Mouse (Mus musculus): ENCODE data around the gene Ntrk3. TPM values are rescaled to one million over a fixed set of nuclear protein-coding genes. Genes with fewer than 3 reads are reported as not detected.
A peak's percentile ranks its signal among the peaks of the same experiment; 100 is the strongest.

Gene Ntrk3
- total RNA-seq (2021) = 100 to 1,000 TPM; 199 to 229 TPM

DNA sequence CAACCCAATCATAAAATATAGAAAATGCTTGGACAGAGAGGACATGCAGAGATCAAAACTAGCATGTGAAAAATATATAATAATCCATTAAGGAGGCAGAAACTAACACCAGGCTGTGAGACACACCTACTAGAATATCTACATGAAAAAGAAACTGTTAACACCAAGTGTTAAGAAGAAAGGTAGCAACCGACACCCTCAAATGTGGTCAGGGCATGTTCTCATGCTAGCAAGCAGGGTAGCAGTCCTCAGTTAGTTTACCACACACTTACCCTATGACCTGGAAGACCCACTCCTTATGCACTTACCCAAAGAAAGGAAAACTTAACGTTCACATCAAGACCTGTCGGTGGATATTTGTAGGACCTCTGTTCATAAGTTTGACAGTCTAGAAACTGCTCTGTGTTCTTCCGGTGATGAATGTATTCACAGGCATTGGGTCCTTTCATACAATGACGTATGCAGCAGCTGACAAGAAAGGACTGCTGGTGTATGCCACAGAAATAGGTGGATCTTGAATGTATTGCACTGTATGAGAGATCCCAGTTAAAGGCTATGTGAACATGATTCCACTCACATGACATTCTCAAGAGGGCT lies at the start of gene Ntrk3:
TSS of gene Ntrk3 (minus strand) at position 399 of the 597 bp plus-strand sequence.
- no peak for DNase-seq

DNA sequence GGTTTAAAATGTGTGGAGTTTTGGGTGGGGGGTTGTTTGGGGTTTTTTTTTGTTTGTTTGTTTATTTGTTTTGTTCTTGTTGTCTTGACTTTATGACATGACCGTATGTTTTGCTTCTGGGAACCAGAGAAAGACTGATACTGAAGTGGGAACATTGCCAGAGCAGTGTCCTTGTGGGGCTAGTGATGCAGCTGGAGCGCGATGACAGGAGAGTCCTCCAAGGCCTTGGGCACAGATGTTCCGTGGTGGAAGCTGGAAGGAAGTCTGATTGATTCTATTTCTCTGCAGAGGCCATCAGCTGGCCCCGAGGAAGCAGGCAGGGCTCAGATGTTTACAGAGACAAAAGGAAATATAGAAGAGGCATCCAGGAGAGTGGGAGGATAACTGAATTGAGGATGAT lies 48.1 kb upstream of the Ntrk3 start:
- no peak for DNase-seq

DNA sequence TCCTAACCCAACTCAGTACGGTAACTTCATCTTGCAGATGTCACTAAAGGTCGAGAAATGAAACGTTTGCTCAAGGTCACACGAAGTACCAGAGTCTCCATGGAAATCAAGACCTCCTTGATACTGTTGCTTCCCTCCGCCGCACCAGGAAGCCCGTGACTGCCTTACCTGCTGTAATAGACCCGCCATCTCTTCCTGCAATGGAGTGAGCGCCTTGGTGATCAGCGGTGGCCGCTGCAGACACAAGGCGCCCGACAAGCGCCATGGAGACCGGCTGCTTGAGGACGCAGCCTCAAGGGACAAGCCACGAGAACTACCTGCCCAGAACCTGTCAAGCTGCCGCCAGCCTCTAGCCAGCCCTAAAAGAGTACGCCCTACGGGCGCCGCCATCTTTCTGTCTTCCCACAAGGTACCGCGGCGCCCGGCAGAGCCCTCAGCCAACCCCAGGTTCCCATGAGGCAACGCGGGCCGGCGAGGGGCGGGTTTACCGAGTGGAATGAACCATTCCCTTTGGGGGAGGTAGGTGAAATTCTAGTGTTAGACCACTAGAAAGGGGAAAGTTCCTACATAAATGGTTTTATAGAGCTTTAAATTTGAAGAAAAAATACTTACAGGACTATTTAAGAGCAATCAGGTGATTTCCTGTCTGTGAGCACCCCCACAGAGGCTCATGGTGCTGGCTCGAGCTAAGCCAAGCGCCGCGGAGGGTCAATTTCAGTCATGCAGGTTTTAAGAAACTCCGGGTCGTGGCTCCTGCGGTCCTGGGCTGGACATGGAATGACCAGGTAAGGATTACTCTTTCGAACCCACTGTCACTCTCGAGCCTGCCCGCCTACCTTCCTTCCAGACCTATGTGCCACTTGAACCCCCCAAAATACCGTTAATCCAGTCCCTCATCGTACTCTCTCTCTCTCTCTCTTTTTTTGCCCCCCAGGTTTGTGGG lies 45.1 kb upstream of the Ntrk3 start, which contains the start of the genes Mrps11 and Mrpl46:
TSS of gene Mrps11 (plus strand) at position 481 of the 943 bp plus-strand sequence.
TSS of gene Mrpl46 (minus strand) at position 893 of the 943 bp plus-strand sequence.
- DNase-seq = peak; percentile 83 to 84

DNA sequence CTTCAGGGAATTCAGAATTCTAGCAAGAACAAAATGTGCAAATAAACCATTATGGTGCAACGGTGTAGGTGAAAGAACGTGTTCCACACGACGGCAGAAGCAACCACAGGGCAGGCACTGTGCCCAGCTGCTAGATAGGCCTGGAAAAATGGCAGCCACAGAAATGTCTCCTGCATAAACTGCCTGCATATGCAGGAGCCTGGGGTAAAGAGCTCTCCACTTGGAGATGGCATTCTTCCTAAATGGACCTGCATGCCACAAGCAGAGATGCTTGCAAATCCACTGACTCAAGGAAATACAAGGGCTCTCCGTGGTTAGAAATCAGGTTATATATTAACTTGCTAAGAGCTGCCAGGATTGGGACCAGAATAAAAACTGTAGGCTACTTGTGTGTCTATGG lies 40.9 kb upstream of the Ntrk3 start:
- DNase-seq = no peak

DNA sequence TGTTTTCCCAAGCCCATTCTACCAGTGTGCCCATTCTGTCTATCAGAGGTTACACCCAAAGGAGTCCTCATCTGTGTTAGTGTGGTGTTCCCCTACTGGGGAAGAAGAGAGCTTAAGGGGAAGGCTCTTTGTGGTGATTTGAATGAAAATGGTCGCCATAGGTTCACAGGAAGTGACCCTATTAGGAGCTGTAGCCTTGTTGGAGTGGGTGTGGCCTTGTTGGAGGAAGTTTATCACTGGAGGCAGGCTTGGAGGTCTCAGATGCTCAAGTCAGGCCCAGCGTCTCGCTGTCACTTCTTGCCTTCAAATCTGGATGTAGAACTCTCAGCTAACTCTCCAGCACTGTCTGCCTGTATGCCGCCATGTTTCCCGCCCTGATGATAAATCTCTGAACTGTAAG lies 33.1 kb upstream of the Ntrk3 start:
- DNase-seq = no peak

DNA sequence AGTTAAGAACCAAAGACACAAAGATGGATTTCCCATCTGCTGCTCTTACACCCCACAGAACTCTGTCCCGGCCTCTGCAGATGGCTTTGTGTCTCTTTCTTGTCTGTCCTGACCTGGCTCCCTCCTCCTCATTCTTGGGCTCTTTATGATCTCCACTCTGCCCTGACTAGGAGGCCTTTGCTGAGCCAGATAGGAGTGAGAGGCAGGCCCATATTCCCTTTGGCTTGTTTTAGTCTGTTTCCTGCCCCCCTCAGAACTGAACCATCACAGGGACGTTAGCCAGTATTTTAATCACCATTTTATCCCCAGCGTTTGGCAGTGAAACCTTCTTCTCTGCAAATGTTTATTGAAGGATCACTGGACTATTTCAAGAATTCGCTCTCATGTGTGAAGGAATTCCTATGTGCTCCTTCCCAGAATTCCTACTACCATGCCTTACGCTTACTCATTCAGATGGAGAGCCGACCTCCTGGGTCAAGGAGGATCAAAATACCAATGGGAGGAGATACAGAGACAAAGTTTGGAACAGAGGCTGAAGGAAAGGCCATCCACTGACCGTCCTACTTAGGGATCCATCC lies 31.4 kb upstream of the Ntrk3 start:
- no peak for DNase-seq

DNA sequence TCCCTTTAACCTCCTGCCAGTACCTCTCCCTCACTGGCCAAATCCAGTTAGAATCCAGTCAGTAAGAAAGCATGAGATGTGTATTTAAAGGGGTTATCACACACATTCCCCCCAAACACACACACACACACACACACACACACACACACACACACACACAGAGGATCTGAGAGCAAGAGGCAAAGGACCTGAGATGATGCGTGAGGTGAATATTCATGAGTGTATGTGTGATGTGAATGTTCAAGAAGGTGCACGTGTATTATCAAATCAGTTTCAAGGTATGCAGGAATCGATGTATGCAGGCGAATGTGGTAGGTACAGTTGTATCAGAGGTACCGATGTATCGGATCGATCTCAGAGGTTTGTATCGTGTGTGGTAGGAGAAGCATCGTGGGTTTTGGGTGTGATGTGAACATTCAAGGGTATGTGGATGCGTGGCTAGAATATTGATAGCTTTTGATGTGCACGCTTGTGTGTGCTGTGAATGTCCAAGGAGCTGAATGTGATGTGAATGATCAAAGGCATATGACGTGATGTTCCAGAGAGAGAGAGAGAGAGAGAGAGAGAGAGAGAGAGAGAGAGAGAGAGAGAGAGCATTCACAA lies 30.2 kb upstream of the Ntrk3 start:
- DNase-seq = no peak

DNA sequence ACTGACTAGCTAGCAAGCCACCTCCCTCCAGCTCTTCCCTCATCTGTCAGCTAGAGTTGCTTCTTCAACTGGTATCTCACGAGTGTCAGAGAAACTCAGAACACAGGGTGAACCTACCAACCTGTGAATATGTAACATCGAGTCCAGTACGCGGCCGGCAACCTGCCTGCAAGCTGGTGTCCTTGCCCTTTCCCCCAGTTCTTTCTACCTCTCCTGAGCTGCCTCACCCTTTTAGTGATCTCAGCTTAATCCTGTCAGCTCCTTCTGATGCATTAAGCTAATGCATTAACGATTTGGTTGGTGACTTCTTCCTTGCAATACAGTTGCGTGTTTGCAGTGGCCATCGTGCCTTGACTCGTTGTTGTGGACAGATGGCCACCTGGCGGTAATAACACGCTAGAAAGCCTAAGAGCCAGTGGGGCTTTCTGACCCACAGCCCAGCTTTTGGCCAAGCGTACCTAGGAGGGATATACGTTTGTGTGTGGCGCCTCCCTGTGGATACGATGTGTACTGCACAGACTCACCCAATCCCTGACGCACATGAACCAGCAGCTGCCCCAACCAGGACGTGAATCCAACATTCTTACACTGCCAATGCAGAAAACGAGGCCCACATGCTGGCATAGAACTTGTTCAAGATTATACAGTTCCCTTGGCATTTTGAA lies 28.3 kb upstream of the Ntrk3 start:
- DNase-seq = peak; percentile 86 to 90

DNA sequence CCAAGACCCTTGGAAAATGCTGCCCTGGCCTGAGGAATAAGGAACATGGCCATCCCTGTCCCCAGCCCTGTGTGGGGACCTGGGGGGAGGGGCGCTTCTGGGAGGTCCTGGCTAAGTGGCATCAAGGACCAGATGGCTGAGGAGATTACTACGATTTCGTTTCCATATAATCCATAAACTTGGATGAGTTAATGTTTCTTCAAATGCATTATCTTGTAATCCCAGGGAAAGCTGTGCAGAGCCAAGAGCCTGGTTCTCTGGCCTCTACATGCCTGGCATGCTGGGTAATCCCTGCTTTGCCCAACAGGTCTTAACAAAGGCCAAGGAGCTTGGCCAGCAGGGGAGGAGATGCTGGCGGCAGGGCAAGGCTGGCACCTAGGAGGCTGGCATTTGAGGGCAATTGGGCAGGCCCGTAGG lies 27.4 kb upstream of the Ntrk3 start:
- peak in 1 of 2 experiments; percentile 22 for DNase-seq

DNA sequence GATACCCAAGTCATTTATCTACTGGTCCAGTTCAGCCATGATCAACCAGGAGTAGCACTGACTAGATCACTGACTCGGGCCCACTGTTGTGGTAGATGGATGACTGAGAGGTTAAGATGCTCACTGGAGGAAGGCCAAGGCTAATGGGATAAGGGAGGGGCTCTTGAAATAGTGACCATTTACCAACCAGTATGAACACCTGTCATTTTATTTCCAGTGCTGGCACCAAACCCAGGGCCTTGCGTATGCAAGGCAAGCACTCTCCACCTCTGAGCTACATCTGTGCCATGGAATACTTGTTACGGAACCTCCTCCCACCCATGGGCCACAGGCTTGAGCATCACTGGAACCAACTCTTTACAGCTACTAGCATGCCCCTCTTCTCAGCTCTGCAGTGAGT lies 26.0 kb upstream of the Ntrk3 start:
- no peak for DNase-seq

DNA sequence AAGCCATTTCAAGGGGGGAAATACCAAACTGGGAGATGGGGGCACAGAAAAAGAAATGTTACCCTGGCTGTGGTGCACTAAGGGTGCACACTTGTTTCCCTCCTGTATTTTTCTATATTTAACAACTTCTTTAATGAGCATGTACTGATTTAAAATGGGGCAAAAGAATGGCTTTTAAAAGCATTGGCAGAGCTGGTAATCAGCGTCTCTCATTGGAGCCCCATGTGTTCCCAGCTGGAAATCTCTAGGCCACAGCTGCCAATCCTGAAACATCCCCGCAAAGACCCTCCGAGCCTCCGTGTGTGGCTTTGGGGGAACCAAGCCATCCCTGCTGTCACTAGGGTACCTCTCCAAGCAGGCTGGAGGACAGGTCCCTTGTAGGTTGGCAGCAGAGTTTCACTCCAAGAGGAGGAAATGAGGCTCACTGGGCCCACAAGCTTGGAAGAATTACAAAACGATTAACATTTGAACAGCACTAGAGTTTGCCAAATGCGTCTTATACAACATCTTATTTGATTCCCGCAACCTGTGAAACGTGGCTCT lies 16.7 kb upstream of the Ntrk3 start:
- peak in 1 of 2 experiments; percentile 11 for DNase-seq

DNA sequence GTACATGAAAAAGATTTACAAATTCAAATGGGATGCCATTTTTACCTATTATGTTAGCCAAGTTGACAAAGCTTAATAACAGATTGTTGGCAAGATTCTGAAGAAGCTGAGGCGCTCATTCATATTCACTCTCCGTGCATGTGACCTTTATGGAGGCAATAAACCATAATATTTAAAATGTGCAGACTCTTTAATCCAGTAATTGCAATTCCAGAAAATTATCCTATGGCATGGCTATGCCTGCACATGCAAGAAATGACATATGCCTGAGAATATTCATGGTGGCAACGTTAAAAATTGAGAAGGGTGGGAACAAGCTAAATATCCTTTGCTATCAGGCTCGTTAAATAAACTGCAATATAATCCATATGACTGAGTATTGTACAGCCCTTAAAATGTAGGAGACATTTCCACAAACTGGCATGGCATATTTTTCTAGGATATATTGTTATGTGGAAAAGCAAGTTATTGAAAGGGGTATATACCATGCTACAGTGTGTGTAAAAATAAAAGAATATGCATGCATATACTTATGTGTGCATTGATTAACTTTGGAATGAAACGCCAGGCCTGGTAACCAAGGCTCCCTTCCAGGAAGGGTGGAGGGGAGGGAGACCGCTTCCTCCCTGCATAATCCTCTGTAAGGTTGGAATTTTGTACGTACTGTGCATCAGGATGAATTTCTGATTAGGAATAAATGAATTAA lies 16.1 kb upstream of the Ntrk3 start:
- DNase-seq = no peak

DNA sequence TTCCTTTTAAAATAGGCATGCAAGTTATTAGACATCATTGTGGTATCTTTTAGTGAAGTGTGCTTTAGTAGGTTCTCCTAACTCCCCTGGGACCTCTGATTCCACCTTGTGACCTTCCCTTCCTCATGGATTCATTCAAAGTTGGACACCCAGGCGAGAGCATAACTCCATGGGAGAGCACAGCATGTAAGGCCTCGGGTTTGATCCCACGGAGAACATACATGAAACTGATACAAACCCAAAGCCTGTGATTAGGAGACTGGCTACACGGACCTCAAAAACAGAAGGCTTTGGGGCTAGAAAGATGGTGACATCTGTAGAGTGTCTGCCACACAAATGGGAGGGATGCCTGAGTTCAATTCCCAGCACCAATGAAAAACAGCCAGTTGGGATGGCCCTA lies 15.1 kb upstream of the Ntrk3 start:
- no peak for DNase-seq

DNA sequence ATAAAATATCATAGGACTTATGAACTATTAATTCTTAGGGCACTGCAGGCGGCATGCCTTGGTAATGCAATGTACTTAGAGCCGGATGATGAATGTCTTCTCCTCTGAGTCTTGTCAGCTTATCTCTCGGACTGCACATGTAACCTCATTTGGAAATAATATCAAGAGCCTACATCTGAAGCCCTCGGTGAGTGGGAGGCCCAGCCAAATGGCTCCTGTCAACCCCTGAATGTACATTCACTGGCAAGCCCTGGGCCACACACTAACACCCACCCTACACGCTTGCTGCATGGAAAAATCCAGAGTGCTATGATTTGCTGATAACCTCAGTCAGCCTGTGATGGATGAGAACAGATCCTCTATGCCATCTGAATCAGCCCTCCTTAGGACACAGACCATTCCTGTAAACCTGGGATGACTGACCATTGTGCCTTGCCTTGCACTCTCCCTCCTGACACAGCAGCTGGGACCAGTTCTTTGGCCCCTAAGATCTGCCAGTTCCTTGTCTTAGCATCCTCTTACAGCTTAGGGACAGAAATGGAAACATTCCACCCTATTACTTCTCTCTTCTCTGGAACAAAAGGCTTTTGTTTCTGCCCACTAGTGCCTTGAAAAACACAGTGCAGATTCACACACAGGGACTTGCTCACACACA lies 6.0 kb upstream of the Ntrk3 start:
- DNase-seq = no peak

DNA sequence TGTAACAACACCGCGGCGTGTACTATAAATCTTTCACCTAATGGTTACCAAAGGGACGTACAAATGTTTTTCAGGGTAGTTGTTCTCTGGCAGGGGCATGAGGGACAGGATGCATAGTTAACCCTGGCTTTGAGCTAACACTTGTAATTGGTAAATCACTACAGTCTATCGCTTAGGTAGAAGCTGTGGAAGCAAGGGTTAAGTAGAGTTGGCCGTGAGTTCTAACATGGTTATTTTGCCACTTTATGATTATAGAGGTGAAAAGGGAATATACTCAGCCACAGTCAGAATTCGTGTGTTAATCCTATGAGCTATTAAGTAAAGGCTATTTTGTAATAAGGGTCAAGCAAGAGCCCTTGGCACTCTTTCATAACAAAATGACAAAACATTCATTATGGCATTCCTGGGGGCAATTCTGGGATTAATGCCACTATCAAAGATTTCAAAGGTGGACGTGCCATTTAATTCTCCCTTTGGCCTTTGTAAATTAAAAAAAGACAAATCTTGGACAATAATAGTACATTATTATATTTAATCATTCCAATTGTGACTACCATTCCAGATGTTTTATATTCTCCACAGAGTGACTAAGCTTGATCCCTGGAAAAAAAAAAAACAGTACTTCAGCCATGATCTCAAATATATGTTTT lies 1.7 kb upstream of the Ntrk3 start:
- DNase-seq = no peak

DNA sequence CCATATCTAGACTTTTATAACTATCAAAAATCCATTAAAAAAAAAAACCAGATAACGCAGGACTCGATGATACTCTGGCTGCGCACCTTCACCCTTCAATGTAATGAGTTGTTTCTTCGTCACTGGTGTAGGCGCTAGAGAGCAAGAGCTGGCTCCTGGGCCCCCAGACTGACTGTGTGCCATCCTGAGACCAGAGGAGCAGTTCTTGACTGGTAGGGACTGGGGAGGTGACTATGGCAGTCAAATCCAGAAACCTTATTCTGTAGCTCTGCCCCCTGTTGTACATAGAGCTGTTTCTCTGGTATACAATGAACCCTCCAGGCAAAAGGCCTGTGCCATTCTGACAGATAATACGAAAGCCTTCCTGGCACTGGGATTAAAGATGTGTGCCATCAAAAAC lies 616 bp downstream of the Ntrk3 start:
- no peak for DNase-seq

DNA sequence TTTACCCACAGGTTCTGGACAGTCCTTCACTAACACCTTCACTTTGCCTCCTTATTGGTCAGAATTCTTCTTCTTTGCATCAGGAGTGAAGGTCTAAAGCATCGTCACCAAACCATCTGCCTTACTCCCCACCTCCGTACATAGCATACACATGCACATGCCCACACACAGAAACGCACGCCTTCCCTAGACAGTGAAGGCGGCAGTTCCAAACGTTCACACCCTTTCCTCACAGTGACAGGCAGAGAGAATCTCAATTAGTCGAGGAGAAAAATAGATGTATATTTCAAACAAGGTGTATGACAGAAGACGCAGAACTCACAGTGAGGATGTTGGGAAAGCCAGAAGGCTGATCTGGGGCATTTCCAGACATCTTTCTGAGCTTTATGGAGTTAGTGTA lies 6.4 kb downstream of the Ntrk3 start:
- DNase-seq = no peak

DNA sequence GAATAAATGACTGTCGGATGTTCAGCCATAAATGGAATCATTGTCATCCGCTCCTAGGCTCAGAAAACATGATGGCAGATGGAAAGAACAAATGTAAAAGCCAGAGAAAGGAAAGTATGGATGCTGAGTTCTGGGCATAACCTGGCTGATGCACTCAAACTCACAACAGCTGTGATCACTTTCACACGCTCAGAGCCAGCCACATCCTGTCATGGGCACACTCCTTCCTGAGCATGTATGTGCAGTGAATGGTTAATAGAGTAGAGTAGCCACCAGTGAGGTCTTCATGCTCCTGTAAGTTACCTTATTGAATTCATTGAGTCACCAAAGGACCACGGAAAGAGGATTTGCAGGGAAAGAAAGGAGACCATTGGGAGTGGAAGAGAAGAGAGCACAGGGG lies 13.2 kb downstream of the Ntrk3 start:
- no peak for DNase-seq

DNA sequence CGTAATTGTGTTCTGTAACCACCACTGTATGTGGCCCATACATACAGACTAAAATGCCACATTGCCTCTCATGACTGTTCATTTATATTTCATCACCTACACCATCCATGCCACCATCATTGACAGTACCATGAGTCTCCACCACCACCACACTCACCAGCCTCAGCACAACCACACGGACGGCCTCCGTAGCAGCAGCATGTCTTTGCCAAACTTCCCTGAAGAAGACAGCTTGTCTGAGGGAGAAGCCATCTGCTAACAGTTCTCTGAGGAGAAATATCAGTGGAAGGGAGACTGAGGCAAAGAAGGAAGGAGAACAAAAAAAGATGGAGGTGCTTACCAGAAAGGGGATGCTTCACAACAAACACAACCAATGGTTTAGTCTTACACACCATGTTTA lies 15.8 kb downstream of the Ntrk3 start:
- DNase-seq = peak in 1 of 2 experiments; percentile 23

All from layer of hippocampus, postnatal 36 days (tissue).